Mouse (Mus musculus) intestine, embryonic 15.5 days (tissue): ENCODE measurements around the gene Ctnna3. TPM values are rescaled to one million over a fixed set of nuclear protein-coding genes. Genes with fewer than 3 reads are reported as not detected.

Experiments used
- ATAC-seq: fragments of 200-750 bp; cut with Nextera tagmentation; 2 replicates; pipeline ENCODE4 v1.8.0; 2017; ENCODE audit warnings: moderate TSS enrichment, moderate library complexity
- H3K27ac ChIP-seq: fragments of 300-500 bp; sonication (generic); 2 replicates; pipeline ENCODE4 v1.5.1; 2015; ENCODE audit warnings: mild to moderate bottlenecking, inconsistent platforms
- H3K27me3 ChIP-seq: fragments of 300-500 bp; sonication (generic); replicated peaks from 2 replicates; pipeline ENCODE4 v1.6.1; 2015; ENCODE audit warnings: inconsistent platforms
- H3K36me3 ChIP-seq: fragments of 300-500 bp; sonication (generic); 2 replicates; pipeline ENCODE4 v1.6.1; 2015; ENCODE audit warnings: inconsistent platforms
- H3K4me1 ChIP-seq: fragments of 300-500 bp; sonication (generic); replicated peaks from 2 replicates; pipeline ENCODE4 v1.6.1; 2015; ENCODE audit warnings: inconsistent platforms
- H3K4me2 ChIP-seq: fragments of 300-500 bp; sonication (generic); replicated peaks from 2 replicates; pipeline ENCODE4 v1.6.1; 2015; ENCODE audit warnings: mild to moderate bottlenecking, inconsistent platforms
- H3K4me3 ChIP-seq: fragments of 300-500 bp; sonication (generic); replicated peaks from 2 replicates; pipeline ENCODE4 v1.5.1; 2015; ENCODE audit warnings: inconsistent platforms
- H3K9ac ChIP-seq: fragments of 300-500 bp; sonication (generic); 2 replicates; pipeline ENCODE4 v1.6.1; 2015; ENCODE audit warnings: inconsistent platforms
- H3K9me3 ChIP-seq: fragments of 300-500 bp; sonication (generic); 2 replicates; pipeline ENCODE4 v1.6.1; 2016; ENCODE audit warnings: inconsistent platforms
- WGBS: fragments of 180-500 bp; shearing (Covaris S2); methylation state at CpG from one replicate; pipeline ENCODE4 v1.1.7; 2015; 5-methylcytosine and 5-hydroxymethylcytosine counted together
- polyA plus RNA-seq: library from polyadenylated mRNA; unstranded; fragments of >200 nt; fragmentation: Nextera tagmentation; extraction: Ambion mirVana; gene quantifications from 2 replicates; pipeline ENCODE4 v1.2.1, GENCODE M21; 2015

Gene Ctnna3
- polyA plus RNA-seq, 1 experiment from 2014 or later, result 0.98 TPM

DNA sequence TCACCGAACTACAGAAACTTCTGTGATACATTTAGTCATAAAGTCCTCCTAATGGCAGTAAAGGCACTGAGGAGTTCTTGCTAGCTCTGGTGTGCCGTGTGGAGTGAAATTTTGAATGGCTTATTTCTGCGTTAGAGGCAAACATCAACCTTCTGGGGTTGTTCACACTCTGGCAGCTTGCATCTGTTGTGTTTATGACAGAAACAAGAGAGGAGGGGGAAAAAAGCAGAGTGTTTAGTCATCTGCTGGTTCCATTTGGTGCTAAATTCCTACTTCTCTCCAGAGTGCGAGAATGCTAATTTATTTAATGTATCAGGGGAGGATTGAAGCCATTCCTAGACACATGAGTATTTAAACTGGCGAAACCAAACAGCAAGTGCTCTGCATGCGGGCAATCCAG lies 374.0 kb downstream of the Ctnna3 start:
- Histone ChIP-seq H3K27me3 (no peaks in the 10 kb centered on the region), H3K4me2 (no peak overlapping the region), H3K4me1 (no peaks in the 10 kb centered on the region), H3K9ac (no peak overlapping the region), H3K36me3 (no peaks in the 10 kb centered on the region), H3K27ac (no peak overlapping the region), H3K4me3 (no peak overlapping the region), H3K9me3 (no peaks in the 10 kb centered on the region)
- 76% methylated on average over 6 of the region's 6 CpGs for WGBS
- no peak for ATAC-seq

GRCm38 (mm10) chr10:63805551-63805950 lies 375.7 kb downstream of the Ctnna3 start:
- no peaks in the 10 kb centered on the region for H3K4me1 ChIP-seq
- H3K27ac ChIP-seq, result no peak overlapping the region
- no peaks in the 10 kb centered on the region for H3K36me3 ChIP-seq
- H3K27me3 ChIP-seq, result no peaks in the 10 kb centered on the region
- H3K9me3 ChIP-seq, result no peaks in the 10 kb centered on the region
- 94% methylated on average over 6 of the region's 6 CpGs for WGBS
- H3K4me3 ChIP-seq, result no peak overlapping the region
- ATAC-seq, result no peak
- no peak overlapping the region for H3K9ac ChIP-seq
- H3K4me2 ChIP-seq, result no peak overlapping the region

GRCm38 (mm10) chr10:63806254-63806653 lies 376.4 kb downstream of the Ctnna3 start:
- Histone ChIP-seq H3K27me3 (no peaks in the 10 kb centered on the region), H3K4me1 (no peaks in the 10 kb centered on the region), H3K36me3 (no peaks in the 10 kb centered on the region), H3K9ac (no peak overlapping the region), H3K4me2 (no peak overlapping the region), H3K4me3 (no peak overlapping the region), H3K9me3 (no peaks in the 10 kb centered on the region), H3K27ac (no peak overlapping the region)
- no peak for ATAC-seq
- WGBS, result 70% methylated on average over 1 of the region's 1 CpGs

GRCm38 (mm10) chr10:63810043-63810617 lies 380.2 kb downstream of the Ctnna3 start:
- Histone ChIP-seq H3K4me3 (no peak overlapping the region), H3K9ac (no peak overlapping the region), H3K36me3 (no peaks in the 10 kb centered on the region), H3K4me1 (no peaks in the 10 kb centered on the region), H3K9me3 (no peaks in the 10 kb centered on the region), H3K4me2 (no peak overlapping the region), H3K27ac (no peak overlapping the region), H3K27me3 (no peaks in the 10 kb centered on the region)
- no peak for ATAC-seq
- 36% methylated on average over 9 of the region's 9 CpGs for WGBS

DNA sequence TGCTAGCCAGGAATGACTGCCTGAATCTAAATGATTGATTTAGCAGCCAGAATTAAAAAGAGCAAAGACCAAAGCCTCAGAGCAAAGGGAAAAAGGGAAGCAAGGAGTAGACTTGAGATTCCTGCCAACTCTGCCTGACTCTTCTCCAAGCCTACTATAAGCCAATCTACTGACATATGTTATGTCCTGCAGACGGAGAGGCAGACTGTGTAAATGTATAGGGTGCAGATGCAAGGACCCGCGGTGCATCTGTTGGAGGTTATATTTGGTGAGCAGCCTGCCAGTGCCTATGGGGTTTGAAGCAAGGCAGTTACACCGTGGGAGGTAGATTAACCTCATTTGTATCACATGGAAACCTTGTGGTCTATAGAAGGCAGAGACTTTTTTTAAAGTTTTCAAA lies 409.1 kb downstream of the Ctnna3 start:
- H3K27me3 ChIP-seq, result no peaks in the 10 kb centered on the region
- H3K4me3 ChIP-seq, result no peak overlapping the region
- H3K27ac ChIP-seq, result no peak overlapping the region
- WGBS, result 77% methylated on average over 4 of the region's 4 CpGs
- no peak for ATAC-seq
- H3K4me2 ChIP-seq, result no peak overlapping the region
- H3K9ac ChIP-seq, result no peak overlapping the region
- H3K36me3 ChIP-seq, result no peaks in the 10 kb centered on the region
- no peaks in the 10 kb centered on the region for H3K9me3 ChIP-seq
- H3K4me1 ChIP-seq, result no peaks in the 10 kb centered on the region

DNA sequence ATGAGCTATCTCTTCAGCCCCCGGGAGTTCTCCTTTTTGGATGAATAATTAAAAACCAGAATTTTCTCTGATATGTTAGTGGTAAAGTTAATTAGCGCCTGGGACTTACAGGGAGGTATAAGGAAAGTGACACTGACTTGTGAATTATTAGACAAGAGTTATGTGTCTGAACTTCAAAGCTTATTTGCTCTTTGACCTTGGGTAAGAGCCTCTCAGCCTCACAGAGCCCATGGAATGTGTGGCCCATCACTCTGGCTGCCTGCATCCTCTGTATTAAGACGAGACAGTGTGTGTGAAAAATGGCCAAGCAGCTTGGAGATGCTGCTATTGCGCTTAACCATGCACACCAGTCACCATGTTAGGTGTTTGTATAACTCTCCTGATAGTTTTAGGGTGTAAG lies 422.0 kb downstream of the Ctnna3 start:
- Histone ChIP-seq H3K4me3 (no peak overlapping the region), H3K9me3 (no peaks in the 10 kb centered on the region), H3K4me2 (no peak overlapping the region), H3K27me3 (no peaks in the 10 kb centered on the region), H3K27ac (no peak overlapping the region), H3K9ac (no peak overlapping the region), H3K4me1 (no peaks in the 10 kb centered on the region), H3K36me3 (no peaks in the 10 kb centered on the region)
- WGBS, result 67% methylated on average over 4 of the region's 4 CpGs
- no peak for ATAC-seq

DNA sequence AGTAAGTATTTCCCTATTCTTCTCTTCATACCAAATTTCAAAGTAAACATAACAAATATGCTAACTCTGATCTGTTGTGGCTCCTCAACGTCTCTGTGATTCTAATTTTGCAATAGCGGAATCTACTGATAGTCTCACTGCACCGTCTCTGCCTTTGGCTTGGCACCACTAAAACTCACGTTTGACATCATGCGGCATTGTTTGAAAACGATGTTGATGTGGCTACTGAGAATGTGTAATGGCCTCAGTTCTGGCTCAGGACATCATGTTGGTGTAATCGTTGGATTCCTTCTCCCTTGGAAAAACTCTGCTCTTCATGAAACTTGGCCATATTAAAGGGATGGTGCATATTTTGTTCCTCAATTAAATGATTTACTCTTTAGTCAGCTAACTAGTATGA lies 439.2 kb downstream of the Ctnna3 start:
- H3K9ac ChIP-seq, result no peak overlapping the region
- WGBS, result 87% methylated on average over 7 of the region's 7 CpGs
- H3K27me3 ChIP-seq, result no peaks in the 10 kb centered on the region
- ATAC-seq, result no peak
- no peaks in the 10 kb centered on the region for H3K9me3 ChIP-seq
- no peak overlapping the region for H3K4me3 ChIP-seq
- H3K27ac ChIP-seq, result no peak overlapping the region
- no peaks in the 10 kb centered on the region for H3K36me3 ChIP-seq
- H3K4me1 ChIP-seq, result no peaks in the 10 kb centered on the region
- H3K4me2 ChIP-seq, result no peak overlapping the region

- Histone ChIP-seq H3K27ac (no peak overlapping the region), H3K27me3 (no peaks in the 10 kb centered on the region), H3K4me1 (no peaks in the 10 kb centered on the region), H3K4me3 (no peak overlapping the region), H3K9me3 (no peaks in the 10 kb centered on the region), H3K36me3 (no peaks in the 10 kb centered on the region), H3K9ac (no peak overlapping the region), H3K4me2 (no peak overlapping the region)
- WGBS, result 80% methylated on average over 5 of the region's 5 CpGs
- ATAC-seq, result no peak
These were observed 450.6 kb downstream of the Ctnna3 start for GRCm38 (mm10) chr10:63880462-63880903.

DNA sequence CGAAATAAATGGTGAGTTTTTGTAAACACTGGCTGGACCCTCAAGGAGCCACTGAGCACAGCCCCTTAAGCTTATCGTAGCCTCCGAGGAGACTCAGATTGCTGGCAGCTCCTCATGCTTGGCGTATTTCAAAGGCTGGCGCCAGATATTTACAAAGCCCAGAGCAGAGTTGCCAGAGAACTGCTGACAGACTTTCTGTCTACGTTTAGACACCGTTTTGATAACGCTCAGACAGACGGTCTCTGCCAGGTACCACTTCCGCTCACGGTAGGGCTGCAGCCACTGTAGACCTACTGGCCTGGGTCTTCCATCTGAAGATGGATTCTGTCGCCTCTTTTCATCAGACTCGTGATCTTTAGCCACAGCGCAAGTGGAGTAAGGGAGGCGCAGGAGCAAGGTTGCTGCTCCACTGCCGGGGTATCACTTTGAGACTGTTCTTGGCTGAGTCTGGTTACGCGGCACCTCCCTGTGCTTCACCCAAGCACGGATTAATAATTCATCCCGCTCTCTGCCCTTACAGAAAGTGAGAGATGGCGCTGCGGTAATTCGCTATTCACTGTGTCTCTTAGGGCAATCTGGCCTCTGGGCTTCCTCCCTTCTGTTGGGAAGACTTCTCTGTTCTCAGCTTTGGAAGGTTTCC lies 456.7 kb downstream of the Ctnna3 start:
- Histone ChIP-seq H3K4me2 (peak overlapping the region; percentile 18; the same call in 1 of the 2 replicates), H3K9ac (no peak overlapping the region), H3K9me3 (no peaks in the 10 kb centered on the region), H3K27me3 (no peaks in the 10 kb centered on the region), H3K4me1 (no peaks in the 10 kb centered on the region), H3K27ac (no peak overlapping the region), H3K4me3 (no peak overlapping the region), H3K36me3 (no peaks in the 10 kb centered on the region)
- WGBS, result 64% methylated on average over 23 of the region's 23 CpGs
- ATAC-seq, result no peak

- Histone ChIP-seq H3K36me3 (no peaks in the 10 kb centered on the region), H3K27ac (no peak overlapping the region), H3K4me1 (no peaks in the 10 kb centered on the region), H3K4me2 (no peak overlapping the region), H3K4me3 (no peak overlapping the region), H3K9ac (no peak overlapping the region), H3K27me3 (no peaks in the 10 kb centered on the region), H3K9me3 (no peaks in the 10 kb centered on the region)
- 90% methylated on average over 5 of the region's 5 CpGs for WGBS
- ATAC-seq, result no peak
These were observed 464.7 kb downstream of the Ctnna3 start for GRCm38 (mm10) chr10:63894612-63895011.

GRCm38 (mm10) chr10:63899891-63900290 lies 470.0 kb downstream of the Ctnna3 start:
- Histone ChIP-seq H3K4me1 (no peaks in the 10 kb centered on the region), H3K9ac (no peak overlapping the region), H3K27me3 (no peaks in the 10 kb centered on the region), H3K27ac (no peak overlapping the region), H3K9me3 (no peaks in the 10 kb centered on the region), H3K36me3 (no peaks in the 10 kb centered on the region), H3K4me3 (no peak overlapping the region), H3K4me2 (no peak overlapping the region)
- no peak for ATAC-seq

DNA sequence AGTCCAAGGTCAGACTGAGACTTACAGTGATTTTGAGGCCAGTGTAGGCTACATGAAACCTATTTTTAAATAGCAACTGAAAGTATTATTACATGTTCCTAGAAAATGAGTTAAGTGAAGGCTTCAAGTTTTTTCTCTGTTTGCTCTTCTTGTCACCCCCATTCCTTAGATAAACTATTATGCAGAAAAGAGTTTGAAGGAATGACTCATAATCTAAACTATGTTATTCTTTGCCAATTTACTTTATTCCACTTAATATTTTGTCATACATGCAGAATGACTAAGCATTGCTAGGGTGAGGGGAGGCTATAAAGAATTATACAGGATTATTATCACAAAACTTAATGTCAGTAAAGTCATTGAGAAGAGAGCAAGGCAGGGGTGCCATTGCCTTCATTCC lies 479.0 kb downstream of the Ctnna3 start:
- Histone ChIP-seq H3K36me3 (no peaks in the 10 kb centered on the region), H3K27me3 (no peaks in the 10 kb centered on the region), H3K9ac (no peak overlapping the region), H3K9me3 (no peaks in the 10 kb centered on the region), H3K4me2 (no peak overlapping the region), H3K4me3 (no peak overlapping the region), H3K27ac (no peak overlapping the region), H3K4me1 (no peaks in the 10 kb centered on the region)
- no peak for ATAC-seq

DNA sequence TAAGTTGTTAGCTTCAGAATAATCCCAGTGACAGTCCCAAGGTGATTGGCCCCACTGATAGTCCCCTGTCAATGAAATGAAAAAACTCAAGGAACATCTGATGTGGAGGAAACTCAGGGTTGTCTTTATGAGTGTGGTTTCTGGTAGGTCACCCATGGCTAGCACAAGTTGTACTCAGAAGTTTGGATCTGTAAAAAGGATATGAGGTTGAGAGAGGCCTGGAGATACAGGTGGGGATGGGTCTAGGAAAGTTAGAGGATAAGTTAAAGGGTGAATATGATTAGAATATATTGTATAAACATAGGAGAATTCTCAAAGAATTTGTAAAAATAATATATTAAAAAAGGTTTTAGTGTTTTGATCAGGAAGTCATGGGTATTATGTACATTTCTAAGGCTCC lies 497.4 kb downstream of the Ctnna3 start, which contains the start of gene Gm10118:
Gene Gm10118, minus strand, starts transcription at position 101 of the 400 bp plus-strand sequence.
- no peak for ATAC-seq
- H3K36me3 ChIP-seq, result no peaks in the 10 kb centered on the region
- no peaks in the 10 kb centered on the region for H3K4me1 ChIP-seq
- H3K9me3 ChIP-seq, result no peaks in the 10 kb centered on the region
- no peak within 1 kb of the TSS for H3K4me3 ChIP-seq
- no peaks in the 10 kb centered on the region for H3K27me3 ChIP-seq
- H3K4me2 ChIP-seq, result no peak within 1 kb of the TSS
- no peak within 1 kb of the TSS for H3K27ac ChIP-seq
- no peak within 1 kb of the TSS for H3K9ac ChIP-seq
